Mouse (Mus musculus): ENCODE measurements at regions not wholly inside any gene's neighbourhood (a gene's known extent, or its start where the extent isn't known, plus 50 kb on each side); places are given as distances from the start of the nearest gene placed in this dataset.
A peak's percentile ranks its signal among the peaks of the same experiment; 100 is the strongest.

- no peak for DNase-seq (ENCODE audit: low spot score in 2 of 2)
Observed at GRCm38 (mm10) chr17:41990804-41991203, 324.9 kb upstream of the Ptchd4 start.

- no peak for DNase-seq (ENCODE audit: low spot score in 2 of 2)
Observed at GRCm38 (mm10) chr17:42008415-42008814, 307.3 kb upstream of the Ptchd4 start.

GRCm38 (mm10) chr17:42024295-42024694 lies 291.5 kb upstream of the Ptchd4 start:
- no peak for DNase-seq (ENCODE audit: low spot score in 2 of 2)

GRCm38 (mm10) chr17:42027253-42027652 lies 288.5 kb upstream of the Ptchd4 start:
- no peak for DNase-seq (ENCODE audit: low spot score in 2 of 2)

GRCm38 (mm10) chr17:42029452-42029851 lies 286.3 kb upstream of the Ptchd4 start:
- no peak for DNase-seq (ENCODE audit: low spot score in 2 of 2)

GRCm38 (mm10) chr17:42037089-42037488 lies 278.7 kb upstream of the Ptchd4 start:
- DNase-seq (ENCODE audit: low spot score in 2 of 2): no peak

GRCm38 (mm10) chr17:42049779-42050515 lies 265.8 kb upstream of the Ptchd4 start:
- no peak for DNase-seq (ENCODE audit: low spot score in 2 of 2)

GRCm38 (mm10) chr17:42090764-42091452 lies 224.8 kb upstream of the Ptchd4 start:
- peak in 1 of 2 experiments; percentile 7 for DNase-seq (ENCODE audit: low spot score in 2 of 2)

- DNase-seq (ENCODE audit: low spot score in 2 of 2): no peak
Observed at GRCm38 (mm10) chr17:42113684-42114083, 202.1 kb upstream of the Ptchd4 start.

GRCm38 (mm10) chr17:42120759-42121158 lies 195.0 kb upstream of the Ptchd4 start:
- no peak for DNase-seq (ENCODE audit: low spot score in 2 of 2)

- no peak for DNase-seq (ENCODE audit: low spot score in 2 of 2)
Observed at GRCm38 (mm10) chr17:42126488-42127237, 189.1 kb upstream of the Ptchd4 start.

- no peak for DNase-seq (ENCODE audit: low spot score in 2 of 2)
Observed at GRCm38 (mm10) chr17:42169391-42170018, 146.2 kb upstream of the Ptchd4 start.

GRCm38 (mm10) chr17:42188531-42188930 lies 127.2 kb upstream of the Ptchd4 start:
- no peak for DNase-seq (ENCODE audit: low spot score in 2 of 2)

GRCm38 (mm10) chr17:42190206-42190902 lies 125.4 kb upstream of the Ptchd4 start:
- no peak for DNase-seq (ENCODE audit: low spot score in 2 of 2)
